Mouse (Mus musculus): ENCODE measurements at regions not wholly inside any gene's neighbourhood (a gene's known extent, or its start where the extent isn't known, plus 50 kb on each side); places are given as distances from the start of the nearest gene placed in this dataset.

DNA sequence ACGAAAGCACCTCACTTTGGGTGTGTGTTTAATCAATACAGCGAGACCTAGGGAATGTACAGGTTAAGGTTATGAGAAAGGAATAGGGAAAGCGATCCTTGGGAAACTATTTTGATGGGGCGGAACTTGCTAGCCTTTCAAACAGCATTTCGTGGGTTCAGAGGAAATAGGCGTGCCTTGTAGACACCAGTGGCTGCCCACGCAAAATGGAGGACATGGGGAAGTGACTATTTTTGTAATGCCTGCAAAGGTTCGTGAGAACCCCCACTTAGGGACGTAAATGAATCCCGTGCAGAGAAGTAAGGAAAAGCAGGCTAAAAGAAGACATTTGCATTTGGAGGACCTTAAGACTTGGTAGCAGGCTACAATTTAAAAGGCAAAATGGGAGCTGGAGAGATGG is 114.1 kb upstream of the Ppm1h start:
- DNase-seq (ENCODE audit: low spot score): no peak

- DNase-seq (ENCODE audit: low spot score): no peak
These were observed 112.0 kb upstream of the Ppm1h start for GRCm38 (mm10) chr10:122566601-122567000.

DNA sequence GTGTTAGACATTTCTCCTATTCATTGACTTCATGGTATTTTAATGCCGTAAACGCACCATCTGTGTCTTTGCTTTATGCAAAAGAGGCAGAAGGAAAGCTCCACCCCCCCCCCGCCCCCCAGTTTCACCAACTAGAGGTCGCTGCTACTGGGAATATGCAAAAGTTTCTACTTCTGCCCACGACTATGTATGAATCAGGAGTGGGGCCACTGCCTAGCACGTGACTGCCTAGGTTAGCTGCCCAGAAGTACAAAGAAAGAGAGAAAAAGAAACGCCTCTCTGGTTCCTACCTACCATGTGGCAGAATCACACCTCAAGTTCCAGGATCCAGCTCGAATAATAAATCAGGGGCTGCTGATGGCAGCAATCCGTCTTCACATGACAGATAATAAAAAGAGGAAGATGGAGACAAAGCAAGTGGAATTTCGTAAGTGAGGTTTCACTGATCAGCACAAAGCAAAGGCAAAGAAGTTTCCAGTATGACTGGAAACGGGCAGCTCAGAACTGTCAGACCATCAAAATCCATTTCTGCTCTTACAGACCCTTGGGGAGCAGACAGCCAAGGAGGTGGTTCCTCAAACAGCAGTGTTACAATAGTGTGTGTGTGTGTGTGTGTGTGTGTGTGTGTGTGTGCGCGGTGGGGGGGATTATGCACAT is 108.9 kb upstream of the Ppm1h start:
- no peak for DNase-seq (ENCODE audit: low spot score)

GRCm38 (mm10) chr10:122570909-122571551 is 107.5 kb upstream of the Ppm1h start:
- DNase-seq (ENCODE audit: low spot score): peak; percentile 35

- DNase-seq (ENCODE audit: low spot score): no peak
These were observed 102.1 kb upstream of the Ppm1h start for GRCm38 (mm10) chr10:122576171-122577063.

GRCm38 (mm10) chr10:122578209-122579001 is 100.2 kb upstream of the Ppm1h start:
- DNase-seq (ENCODE audit: low spot score): peak; percentile 47

DNA sequence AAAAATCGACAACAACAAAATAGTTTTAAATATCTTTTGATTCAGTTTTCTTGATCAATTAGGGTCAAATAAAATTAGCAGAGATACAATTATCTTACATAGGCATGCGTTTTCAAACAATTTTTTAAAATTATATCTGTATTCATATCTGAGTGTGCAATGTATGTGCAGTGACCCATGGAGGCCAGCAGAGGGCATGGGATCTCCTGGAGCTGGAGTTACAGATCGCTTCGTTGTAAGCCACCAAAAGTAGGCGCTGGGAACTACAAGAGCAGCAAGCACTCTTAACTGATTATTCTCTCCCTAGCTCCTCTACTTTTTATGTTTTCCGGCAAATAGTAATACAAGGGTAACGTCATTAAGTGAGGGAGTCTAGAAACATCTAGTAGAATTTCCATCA is 97.5 kb upstream of the Ppm1h start:
- no peak for DNase-seq (ENCODE audit: low spot score)

DNA sequence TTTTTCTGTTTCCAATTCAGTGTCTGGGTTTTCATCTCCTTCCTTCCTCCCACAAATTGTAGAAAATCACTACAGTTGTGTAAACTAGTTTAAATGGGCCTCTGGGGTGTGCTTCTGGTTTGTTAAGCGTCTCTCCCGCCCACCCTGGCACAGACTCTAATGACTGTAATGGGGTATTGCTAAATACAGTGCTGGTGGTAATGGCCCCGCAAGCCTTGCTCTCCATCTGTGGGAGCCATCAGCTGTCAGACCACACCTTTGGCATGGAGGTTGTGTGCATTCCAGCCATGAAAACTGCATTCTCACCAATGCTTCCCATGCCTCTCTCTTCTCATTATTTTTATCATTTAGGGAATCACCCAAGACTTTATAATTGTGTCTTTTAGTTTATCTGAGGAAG is 91.0 kb upstream of the Ppm1h start:
- DNase-seq (ENCODE audit: low spot score): no peak

- DNase-seq (ENCODE audit: low spot score): no peak
These were observed 79.1 kb upstream of the Ppm1h start for GRCm38 (mm10) chr10:122599511-122599910.

GRCm38 (mm10) chr10:122602394-122602793 is 76.2 kb upstream of the Ppm1h start:
- DNase-seq (ENCODE audit: low spot score): no peak

GRCm38 (mm10) chr10:122603960-122604359 is 74.6 kb upstream of the Ppm1h start:
- DNase-seq (ENCODE audit: low spot score): no peak

- no peak for DNase-seq (ENCODE audit: low spot score)
These were observed 65.3 kb upstream of the Ppm1h start for GRCm38 (mm10) chr10:122613281-122613680.

DNA sequence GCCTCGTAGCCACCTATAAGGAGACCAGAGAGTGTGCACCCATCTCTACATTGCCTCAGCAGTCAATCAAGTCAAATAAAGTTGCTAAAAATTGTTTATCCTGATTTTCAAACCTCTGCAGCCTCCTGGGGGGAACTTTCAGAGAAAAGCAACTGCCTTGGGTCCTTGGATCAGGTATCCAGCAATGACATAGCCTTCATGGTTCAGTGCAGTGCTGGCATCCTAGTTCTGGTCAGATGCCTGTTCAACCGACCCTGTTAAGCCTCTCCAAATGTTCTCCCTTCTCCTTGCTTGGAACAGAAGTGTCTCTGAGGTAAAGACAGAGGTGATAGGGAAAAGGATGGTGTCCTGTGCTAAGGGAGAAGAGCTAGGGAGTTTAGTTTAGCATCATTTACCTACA is 64.7 kb upstream of the Ppm1h start:
- no peak for DNase-seq (ENCODE audit: low spot score)

DNA sequence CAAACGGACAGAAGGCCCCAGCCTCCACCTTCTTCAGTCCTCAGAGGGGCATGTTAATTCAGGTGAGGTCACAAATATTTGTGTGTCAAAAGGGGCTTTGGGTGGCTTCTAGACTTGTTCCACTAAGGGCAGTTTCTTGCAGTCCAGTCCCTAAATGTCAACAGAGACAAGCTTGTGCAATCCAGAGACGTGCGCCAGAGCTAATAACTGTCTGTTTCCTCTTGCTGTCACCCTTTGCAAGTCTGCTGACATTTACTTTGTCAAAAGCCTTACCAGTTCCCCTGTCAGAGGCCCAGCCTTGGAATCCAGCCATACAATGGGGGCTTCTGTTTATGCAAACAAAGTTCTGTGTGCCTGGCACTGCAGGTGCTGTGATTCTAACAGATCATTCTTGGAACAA is 63.8 kb upstream of the Ppm1h start:
- peak; percentile 65 for DNase-seq (ENCODE audit: low spot score)

- no peak for DNase-seq (ENCODE audit: low spot score)
These were observed 62.9 kb upstream of the Ppm1h start for GRCm38 (mm10) chr10:122615658-122616057.

DNA sequence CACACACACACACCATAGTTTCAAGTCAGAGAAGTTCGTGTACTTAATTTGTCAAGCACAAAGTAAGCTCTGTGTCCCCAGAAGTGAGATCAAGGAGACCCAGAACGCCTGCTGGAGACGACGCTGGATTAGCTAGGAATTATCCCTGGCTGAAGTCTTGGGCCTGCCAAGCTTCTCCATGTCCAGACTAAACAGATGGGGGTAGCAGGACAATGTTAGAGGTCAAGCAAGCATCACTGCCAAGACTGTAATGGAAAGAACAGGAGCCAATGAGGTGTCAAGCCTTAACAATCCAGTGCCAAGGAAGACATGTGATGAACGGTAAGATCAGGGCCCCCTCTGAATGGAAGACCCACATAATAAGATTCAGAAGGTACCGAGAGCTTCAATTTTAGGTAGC is 62.2 kb upstream of the Ppm1h start:
- DNase-seq (ENCODE audit: low spot score): no peak

- no peak for DNase-seq (ENCODE audit: low spot score)
These were observed 59.7 kb upstream of the Ppm1h start for GRCm38 (mm10) chr10:122618854-122619253.

GRCm38 (mm10) chr10:122619406-122620116 is 59.0 kb upstream of the Ppm1h start:
- DNase-seq (ENCODE audit: low spot score): peak; percentile 24

All from yolk sac, embryonic 10.5 days (tissue).